Mouse (Mus musculus) adrenal gland, adult 10 weeks (tissue): ENCODE measurements around the gene AI413582. TPM values are rescaled to one million over a fixed set of nuclear protein-coding genes. Genes with fewer than 3 reads are reported as not detected.

Experiments
- polyA plus RNA-seq: library from polyadenylated mRNA; stranded (reverse); fragments of 350-450 nt; fragmentation: Illumina TruSeq; extraction: RNeasy Lipid Tissue Mini Kit (QIAGEN cat#74804); gene quantifications from one replicate; pipeline ENCODE4 v1.2.3, GENCODE M21; 2014; ENCODE audit warnings: low read depth, low replicate concordance

Gene AI413582
- polyA plus RNA-seq: not detected

GRCm38 (mm10) chr17:27565163-27565941 lies at the start of gene AI413582:
TSS of gene AI413582 (minus strand) at chr17:27565756.

GRCm38 (mm10) chr17:27556315-27557011 lies 9.1 kb downstream of the AI413582 start, which contains the start of gene Hmga1:
TSS of gene Hmga1 (plus strand) at chr17:27556497.

GRCm38 (mm10) chr17:27521303-27521702 lies 44.3 kb downstream of the AI413582 start, which contains the start of gene Grm4:
TSS of gene Grm4 (minus strand) at chr17:27521403.

Other genes with a start within 250 kb of the AI413582 start
- not detected for gene Grm4, start 44.4 kb downstream of the AI413582 start, polyA plus RNA-seq
- 7.2 TPM for gene Hmga1, start 9.3 kb downstream of the AI413582 start, polyA plus RNA-seq
- 32.4 TPM for gene Nudt3, start 57.7 kb upstream of the AI413582 start, polyA plus RNA-seq
- not detected for gene RPS10-NUDT3, start 69.5 kb upstream of the AI413582 start, polyA plus RNA-seq
- gene Rps10, start 70.9 kb upstream of the AI413582 start, polyA plus RNA-seq: 44.0 TPM
- gene Pacsin1, start 89.8 kb upstream of the AI413582 start, polyA plus RNA-seq: 1.1 TPM
- not detected for gene Spdef, start 163.2 kb upstream of the AI413582 start, polyA plus RNA-seq